ENCODE assay signal across 7 mouse cellular contexts in the genomic region with DNA sequence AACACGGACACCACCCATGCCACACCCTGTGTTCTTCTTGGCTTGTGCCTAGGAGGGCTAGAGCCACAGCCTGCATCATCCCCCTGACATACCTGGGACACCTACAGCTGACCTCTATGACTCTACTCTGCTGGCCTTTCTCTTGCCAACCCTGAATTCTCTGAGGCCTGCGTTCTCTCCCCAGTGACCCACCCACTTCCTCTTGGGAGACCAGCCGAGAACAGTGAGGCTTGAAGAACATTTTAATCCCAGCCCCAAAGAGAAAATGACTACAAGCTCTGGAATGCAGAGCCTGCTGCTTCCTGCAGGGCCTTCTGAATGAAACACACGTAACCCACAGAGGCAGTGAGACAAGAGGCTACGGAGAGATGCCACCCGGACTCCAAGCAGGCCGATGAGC.
DNase-seq lines count a peak whose midpoint lies in the region; ATAC-seq and TF ChIP-seq lines count a peak whose summit lies in the region.

No protein-coding gene starts in this region.

- intact Hi-C loops in gastrocnemius, postnatal 14 days (cut with DNase I; ENCODE audit: low total_unique reads) = no loop called here

- H3K4me1 ChIP-seq in kidney, adult 2 months (ENCODE audit: control insufficient read depth, insufficient read depth, low read length) = peaks cover 11% of the 10 kb centered on the region
- peaks cover 21% of the 10 kb centered on the region for H3K4me1 ChIP-seq in forebrain, embryonic 14.5 days (ENCODE audit: control insufficient read depth, insufficient read depth, low read length)

- H3K36me3 ChIP-seq in kidney, adult 2 months (ENCODE audit: control insufficient read depth, insufficient read depth, low read length) = no peaks in the 10 kb centered on the region
- no peaks in the 10 kb centered on the region for H3K36me3 ChIP-seq in forebrain, embryonic 14.5 days (ENCODE audit: control insufficient read depth, insufficient read depth, low read length)

- no peak overlapping the region for H3K4me2 ChIP-seq in forebrain, embryonic 14.5 days (ENCODE audit: low read length)

- peak; percentile 23; the same call in 1 of the 2 replicates for ATAC-seq in monocyte, adult 5-6 weeks (replicated peaks; ENCODE audit: insufficient number of reproducible peaks, low FRiP score, low TSS enrichment, poor library complexity, severe bottlenecking)
- no peak for ATAC-seq in forebrain, embryonic 14.5 days

- no peaks in the 10 kb centered on the region for H3K27me3 ChIP-seq in kidney, adult 2 months (replicated peaks; ENCODE audit: control insufficient read depth, insufficient read depth, low read length)
- H3K27me3 ChIP-seq in forebrain, embryonic 14.5 days (replicated peaks; ENCODE audit: control insufficient read depth, insufficient read depth, low read length) = no peaks in the 10 kb centered on the region

- no peak for TF ChIP-seq POLR2A in kidney, adult 2 months (IDR thresholded peaks at IDR 0.05; ENCODE audit: low read depth, low read length)

- H3K9me3 ChIP-seq in forebrain, embryonic 14.5 days (replicated peaks; ENCODE audit: control insufficient read depth, low read length) = no peaks in the 10 kb centered on the region

- no peak for TF ChIP-seq CTCF in kidney, adult 2 months (conservative IDR thresholded peaks at IDR 0.05; ENCODE audit: insufficient read depth, insufficient read length, low read depth, low read length)

- H3K9ac ChIP-seq in forebrain, embryonic 14.5 days (ENCODE audit: low read length) = no peak overlapping the region

- peak; percentile 76 for DNase-seq in urinary bladder, postnatal 14 days (ENCODE audit: low spot score)
- DNase-seq in urinary bladder, adult 2 months (ENCODE audit: low spot score) = no peak
- peak; percentile 49 for DNase-seq in gastrocnemius, postnatal 14 days
- peak; percentile 83 for DNase-seq in kidney, adult 2 months
- DNase-seq in layer of hippocampus, adult 11-12 months (ENCODE audit: low spot score) = no peak
- DNase-seq in forebrain, embryonic 14.5 days (ENCODE audit: low spot score) = no peak

- H3K27ac ChIP-seq in kidney, adult 2 months (ENCODE audit: insufficient read depth, low read depth, low read length) = peak overlapping the region; percentile 54
- H3K27ac ChIP-seq in forebrain, embryonic 14.5 days (ENCODE audit: low read depth, low read length) = no peak overlapping the region

- WGBS in kidney, adult 2 months = 48% methylated on average over 7 of the region's 7 CpGs
- WGBS in forebrain, embryonic 14.5 days = 30% methylated on average over 7 of the region's 7 CpGs

- no peak overlapping the region for H3K4me3 ChIP-seq in kidney, adult 2 months (ENCODE audit: insufficient read depth, low read depth, low read length)
- H3K4me3 ChIP-seq in forebrain, embryonic 14.5 days (ENCODE audit: low read depth, low read length) = no peak overlapping the region

Comparison
In these comparisons a context has a peak if more than half of its experiments do, and no peak if none do; other contexts are left out.
1. DNase-seq: peak in urinary bladder, postnatal 14 days (single experiment), gastrocnemius, postnatal 14 days (single experiment) and kidney, adult 2 months (single experiment); none in urinary bladder, adult 2 months (single experiment), layer of hippocampus, adult 11-12 months (single experiment) and forebrain, embryonic 14.5 days (single experiment).